Mouse (Mus musculus): ENCODE results near the gene Dcp1b. TPM values are rescaled to one million over a fixed set of nuclear protein-coding genes. Genes with fewer than 3 reads are reported as not detected.

The Dcp1b gene
- polyA plus RNA-seq, 1 experiment from 2014 or later = 6.7 TPM

- H3K27me3 ChIP-seq (replicated peaks) = no peaks in the 10 kb centered on the region
- H3K9ac ChIP-seq = no peak overlapping the region
- 0 out of 2 replicates have a peak, but pooled peaks cover 5% of the 10 kb centered on the region for H3K36me3 ChIP-seq
- no peak for ATAC-seq
- H3K4me2 ChIP-seq (replicated peaks) = no peak overlapping the region
- H3K9me3 ChIP-seq = no peaks in the 10 kb centered on the region
- no peaks in the 10 kb centered on the region for H3K4me1 ChIP-seq (replicated peaks)
- H3K27ac ChIP-seq = no peak overlapping the region
- no peak overlapping the region for H3K4me3 ChIP-seq (replicated peaks)
- WGBS = 83% methylated on average over 15 of the region's 15 CpGs
Observed at GRCm38 (mm10) chr6:119219237-119219870, 44.3 kb downstream of the Dcp1b start.

- H3K4me2 ChIP-seq (replicated peaks) = no peak overlapping the region
- WGBS = 47% methylated on average over 10 of the region's 10 CpGs
- ATAC-seq = peak; percentile 66; the same call in 1 of the 2 replicates
- no peak overlapping the region for H3K27ac ChIP-seq
- 0 out of 2 replicates have a peak, but pooled peaks cover 5% of the 10 kb centered on the region for H3K36me3 ChIP-seq
- no peaks in the 10 kb centered on the region for H3K27me3 ChIP-seq (replicated peaks)
- no peaks in the 10 kb centered on the region for H3K4me1 ChIP-seq (replicated peaks)
- H3K9me3 ChIP-seq = no peaks in the 10 kb centered on the region
- no peak overlapping the region for H3K4me3 ChIP-seq (replicated peaks)
- no peak overlapping the region for H3K9ac ChIP-seq
Observed at GRCm38 (mm10) chr6:119220297-119220696, 45.2 kb downstream of the Dcp1b start.

GRCm38 (mm10) chr6:119224451-119225195 is 49.6 kb downstream of the Dcp1b start:
- WGBS = 49% methylated on average over 13 of the region's 13 CpGs
- no peak overlapping the region for H3K9ac ChIP-seq
- no peaks in the 10 kb centered on the region for H3K4me1 ChIP-seq (replicated peaks)
- no peak overlapping the region for H3K27ac ChIP-seq
- no peaks in the 10 kb centered on the region for H3K27me3 ChIP-seq (replicated peaks)
- H3K4me3 ChIP-seq (replicated peaks) = no peak overlapping the region
- ATAC-seq = no peak
- H3K36me3 ChIP-seq = no peaks in the 10 kb centered on the region
- no peaks in the 10 kb centered on the region for H3K9me3 ChIP-seq
- no peak overlapping the region for H3K4me2 ChIP-seq (replicated peaks)

GRCm38 (mm10) chr6:119225226-119225625 is 50.2 kb downstream of the Dcp1b start:
- H3K27me3 ChIP-seq (replicated peaks) = no peaks in the 10 kb centered on the region
- WGBS = 76% methylated on average over 12 of the region's 12 CpGs
- H3K27ac ChIP-seq = no peak overlapping the region
- H3K4me2 ChIP-seq (replicated peaks) = no peak overlapping the region
- no peaks in the 10 kb centered on the region for H3K4me1 ChIP-seq (replicated peaks)
- H3K9ac ChIP-seq = no peak overlapping the region
- H3K9me3 ChIP-seq = no peaks in the 10 kb centered on the region
- no peak overlapping the region for H3K4me3 ChIP-seq (replicated peaks)
- H3K36me3 ChIP-seq = no peaks in the 10 kb centered on the region
- ATAC-seq = no peak

GRCm38 (mm10) chr6:119225731-119226130 is 50.7 kb downstream of the Dcp1b start:
- no peak overlapping the region for H3K27ac ChIP-seq
- no peak overlapping the region for H3K4me2 ChIP-seq (replicated peaks)
- H3K36me3 ChIP-seq = no peaks in the 10 kb centered on the region
- 84% methylated on average over 6 of the region's 6 CpGs for WGBS
- H3K9ac ChIP-seq = no peak overlapping the region
- H3K9me3 ChIP-seq = no peaks in the 10 kb centered on the region
- H3K4me3 ChIP-seq (replicated peaks) = no peak overlapping the region
- H3K4me1 ChIP-seq (replicated peaks) = no peaks in the 10 kb centered on the region
- no peak for ATAC-seq
- H3K27me3 ChIP-seq (replicated peaks) = no peaks in the 10 kb centered on the region

- WGBS = 89% methylated on average over 8 of the region's 8 CpGs
Observed at GRCm38 (mm10) chr6:119227001-119227400, 51.9 kb downstream of the Dcp1b start.

GRCm38 (mm10) chr6:119228861-119229603 is 54.0 kb downstream of the Dcp1b start:
- ATAC-seq = no peak
- no peak overlapping the region for H3K27ac ChIP-seq
- WGBS = 77% methylated on average over 11 of the region's 11 CpGs

More at GRCm38 (mm10) chr6:119227001-119227400, 51.9 kb downstream of the Dcp1b start:
- Histone ChIP-seq H3K27me3 (replicated peaks) (no peaks in the 10 kb centered on the region), H3K9me3 (no peaks in the 10 kb centered on the region), H3K9ac (no peak overlapping the region), H3K27ac (no peak overlapping the region), H3K36me3 (no peaks in the 10 kb centered on the region), H3K4me2 (replicated peaks) (no peak overlapping the region), H3K4me1 (replicated peaks) (no peaks in the 10 kb centered on the region), H3K4me3 (replicated peaks) (no peak overlapping the region)
- ATAC-seq = no peak

GRCm38 (mm10) chr6:119233066-119233465 is 58.0 kb downstream of the Dcp1b start:
- H3K36me3 ChIP-seq = no peaks in the 10 kb centered on the region
- H3K27ac ChIP-seq = no peak overlapping the region
- ATAC-seq = no peak
- no peak overlapping the region for H3K4me3 ChIP-seq (replicated peaks)
- no peak overlapping the region for H3K9ac ChIP-seq
- no peak overlapping the region for H3K4me2 ChIP-seq (replicated peaks)
- H3K9me3 ChIP-seq = no peaks in the 10 kb centered on the region
- no peaks in the 10 kb centered on the region for H3K27me3 ChIP-seq (replicated peaks)
- H3K4me1 ChIP-seq (replicated peaks) = no peaks in the 10 kb centered on the region
- WGBS = 34% methylated on average over 3 of the region's 3 CpGs

More at GRCm38 (mm10) chr6:119228861-119229603, 54.0 kb downstream of the Dcp1b start:
- H3K9ac ChIP-seq = no peak overlapping the region
- H3K4me2 ChIP-seq (replicated peaks) = no peak overlapping the region
- no peaks in the 10 kb centered on the region for H3K27me3 ChIP-seq (replicated peaks)
- H3K4me3 ChIP-seq (replicated peaks) = no peak overlapping the region
- no peaks in the 10 kb centered on the region for H3K9me3 ChIP-seq
- no peaks in the 10 kb centered on the region for H3K4me1 ChIP-seq (replicated peaks)
- no peaks in the 10 kb centered on the region for H3K36me3 ChIP-seq

- no peak overlapping the region for H3K9ac ChIP-seq
- H3K4me2 ChIP-seq (replicated peaks) = no peak overlapping the region
- ATAC-seq = no peak
- H3K9me3 ChIP-seq = no peaks in the 10 kb centered on the region
- WGBS = 68% methylated on average over 5 of the region's 5 CpGs
- no peaks in the 10 kb centered on the region for H3K36me3 ChIP-seq
- no peaks in the 10 kb centered on the region for H3K4me1 ChIP-seq (replicated peaks)
- no peak overlapping the region for H3K4me3 ChIP-seq (replicated peaks)
- no peaks in the 10 kb centered on the region for H3K27me3 ChIP-seq (replicated peaks)
- H3K27ac ChIP-seq = no peak overlapping the region
Observed at GRCm38 (mm10) chr6:119235441-119235840, 60.4 kb downstream of the Dcp1b start.

- H3K27ac ChIP-seq = no peak within 1 kb of the TSS
- H3K9ac ChIP-seq = no peak within 1 kb of the TSS
- ATAC-seq = no peak
- H3K27me3 ChIP-seq (replicated peaks) = no peaks in the 10 kb centered on the region
- H3K36me3 ChIP-seq = no peaks in the 10 kb centered on the region
- H3K9me3 ChIP-seq = no peaks in the 10 kb centered on the region
- no peaks in the 10 kb centered on the region for H3K4me1 ChIP-seq (replicated peaks)
- no peak within 1 kb of the TSS for H3K4me3 ChIP-seq (replicated peaks)
- WGBS = 28% methylated on average over 1 of the region's 1 CpGs
- H3K4me2 ChIP-seq (replicated peaks) = no peak within 1 kb of the TSS
Observed at GRCm38 (mm10) chr6:119236241-119236640, 61.2 kb downstream of the Dcp1b start, which contains the start of gene Cacna2d4. Cacna2d4 (plus strand) TSS chr6:119236526.

- Histone ChIP-seq H3K4me1 (replicated peaks) (no peaks in the 10 kb centered on the region), H3K36me3 (no peaks in the 10 kb centered on the region), H3K9me3 (no peaks in the 10 kb centered on the region), H3K27ac (no peak overlapping the region), H3K4me2 (replicated peaks) (no peak overlapping the region), H3K4me3 (replicated peaks) (no peak overlapping the region), H3K27me3 (replicated peaks) (no peaks in the 10 kb centered on the region), H3K9ac (no peak overlapping the region)
- no peak for ATAC-seq
- 56% methylated on average over 8 of the region's 8 CpGs for WGBS
Observed at GRCm38 (mm10) chr6:119237427-119237989, 62.5 kb downstream of the Dcp1b start.

All from intestine, embryonic 15.5 days (tissue).